Mouse (Mus musculus) hindbrain, embryonic 13.5 days (tissue): Measurements from ENCODE around the gene Nrxn3. TPM values are rescaled to one million over a fixed set of nuclear protein-coding genes. Genes with fewer than 3 reads are reported as not detected.

Source experiments
- ATAC-seq: fragments of 200-750 bp; cut with Nextera tagmentation; 2 replicates; pipeline ENCODE4 v1.8.0; 2017; ENCODE audit warnings: moderate TSS enrichment; ENCODE audit not compliant: low FRiP score
- H3K27ac ChIP-seq: fragments of 300-500 bp; sonication (generic); 2 replicates; pipeline ENCODE4 v1.5.1; 2015; ENCODE audit warnings: inconsistent platforms, mild to moderate bottlenecking, moderate library complexity
- H3K27me3 ChIP-seq: fragments of 300-500 bp; sonication (generic); 2 replicates; pipeline ENCODE4 v1.6.1; 2015; ENCODE audit warnings: mild to moderate bottlenecking, inconsistent platforms
- H3K36me3 ChIP-seq: fragments of 300-500 bp; sonication (generic); 2 replicates; pipeline ENCODE4 v1.6.1; 2015; ENCODE audit warnings: mild to moderate bottlenecking, inconsistent platforms
- H3K4me1 ChIP-seq: fragments of 300-500 bp; sonication (generic); replicated peaks from 2 replicates; pipeline ENCODE4 v1.6.1; 2015; ENCODE audit warnings: inconsistent platforms
- H3K4me2 ChIP-seq: fragments of 300-500 bp; sonication (generic); 2 replicates; pipeline ENCODE4 v1.6.1; 2015; ENCODE audit warnings: inconsistent platforms, mild to moderate bottlenecking, moderate library complexity
- H3K4me3 ChIP-seq: fragments of 300-500 bp; sonication (generic); 2 replicates; pipeline ENCODE4 v1.5.1; 2015; ENCODE audit warnings: mild to moderate bottlenecking, inconsistent platforms
- H3K9ac ChIP-seq: fragments of 300-500 bp; sonication (generic); 2 replicates; pipeline ENCODE4 v1.6.1; 2015; ENCODE audit warnings: mild to moderate bottlenecking, inconsistent platforms
- H3K9me3 ChIP-seq: fragments of 300-500 bp; sonication (generic); 2 replicates; pipeline ENCODE4 v1.6.1; 2016; ENCODE audit warnings: inconsistent platforms
- WGBS: fragments of 180-500 bp; shearing (Covaris S2); methylation state at CpG from one replicate; pipeline ENCODE4 v1.1.7; 2015; 5-methylcytosine and 5-hydroxymethylcytosine counted together
- polyA plus RNA-seq: library from polyadenylated mRNA; unstranded; fragments of >200 nt; fragmentation: Nextera tagmentation; extraction: Ambion mirVana; gene quantifications from 2 replicates; pipeline ENCODE4 v1.2.1, GENCODE M21; 2015

Gene Nrxn3
- polyA plus RNA-seq, 1 experiment from 2014 or later, result 92.1 TPM

- H3K9ac ChIP-seq, result no peak overlapping the region
- no peak overlapping the region for H3K27ac ChIP-seq
- no peak overlapping the region for H3K4me2 ChIP-seq
- H3K4me3 ChIP-seq, result no peak overlapping the region
- H3K27me3 ChIP-seq, result no peaks in the 10 kb centered on the region
- WGBS, result 0% methylated on average over 2 of the region's 2 CpGs
- ATAC-seq, result peak; percentile 28; the same call in 1 of the 2 replicates
- H3K9me3 ChIP-seq, result no peaks in the 10 kb centered on the region
- no peaks in the 10 kb centered on the region for H3K36me3 ChIP-seq
- 0 out of 2 replicates have a peak, but pooled peaks cover 2% of the 10 kb centered on the region for H3K4me1 ChIP-seq
Observed at GRCm38 (mm10) chr12:88992141-88992540, 269.5 kb downstream of the Nrxn3 start.

- Histone ChIP-seq H3K9me3 (no peaks in the 10 kb centered on the region), H3K4me1 (no peaks in the 10 kb centered on the region), H3K27ac (no peak overlapping the region), H3K9ac (no peak overlapping the region), H3K4me3 (no peak overlapping the region), H3K27me3 (no peaks in the 10 kb centered on the region), H3K36me3 (no peaks in the 10 kb centered on the region), H3K4me2 (no peak overlapping the region)
- WGBS, result 93% methylated on average over 4 of the region's 4 CpGs
- ATAC-seq, result no peak
Observed at GRCm38 (mm10) chr12:88993788-88994187, 271.1 kb downstream of the Nrxn3 start.

GRCm38 (mm10) chr12:89016436-89016835 is 293.8 kb downstream of the Nrxn3 start:
- no peak for ATAC-seq
- Histone ChIP-seq H3K27me3 (no peaks in the 10 kb centered on the region), H3K9ac (no peak overlapping the region), H3K36me3 (no peaks in the 10 kb centered on the region), H3K4me3 (no peak overlapping the region), H3K4me1 (peaks cover 8% of the 10 kb centered on the region), H3K4me2 (no peak overlapping the region), H3K27ac (no peak overlapping the region), H3K9me3 (no peaks in the 10 kb centered on the region)
- 78% methylated on average over 1 of the region's 1 CpGs for WGBS

GRCm38 (mm10) chr12:89025180-89025579 is 302.5 kb downstream of the Nrxn3 start:
- no peak overlapping the region for H3K4me3 ChIP-seq
- H3K9me3 ChIP-seq, result no peaks in the 10 kb centered on the region
- H3K36me3 ChIP-seq, result no peaks in the 10 kb centered on the region
- WGBS, result 98% methylated on average over 1 of the region's 1 CpGs
- no peaks in the 10 kb centered on the region for H3K27me3 ChIP-seq
- peaks cover 8% of the 10 kb centered on the region for H3K4me1 ChIP-seq
- no peak overlapping the region for H3K27ac ChIP-seq
- no peak for ATAC-seq
- no peak overlapping the region for H3K4me2 ChIP-seq
- no peak overlapping the region for H3K9ac ChIP-seq

- H3K27me3 ChIP-seq, result no peaks in the 10 kb centered on the region
- no peaks in the 10 kb centered on the region for H3K9me3 ChIP-seq
- H3K4me1 ChIP-seq, result peaks cover 10% of the 10 kb centered on the region
- H3K4me2 ChIP-seq, result no peak overlapping the region
- H3K4me3 ChIP-seq, result no peak overlapping the region
- H3K9ac ChIP-seq, result no peak overlapping the region
- peak overlapping the region; percentile 80 for H3K27ac ChIP-seq
- peak; percentile 61 for ATAC-seq
- 38% methylated on average over 4 of the region's 4 CpGs for WGBS
- no peaks in the 10 kb centered on the region for H3K36me3 ChIP-seq
Observed at GRCm38 (mm10) chr12:89035984-89036618, 313.4 kb downstream of the Nrxn3 start.

- no peak overlapping the region for H3K27ac ChIP-seq
- H3K4me2 ChIP-seq, result no peak overlapping the region
- no peaks in the 10 kb centered on the region for H3K9me3 ChIP-seq
- no peak overlapping the region for H3K4me3 ChIP-seq
- H3K9ac ChIP-seq, result no peak overlapping the region
- H3K4me1 ChIP-seq, result peaks cover 17% of the 10 kb centered on the region
- ATAC-seq, result no peak
- H3K27me3 ChIP-seq, result no peaks in the 10 kb centered on the region
- no peaks in the 10 kb centered on the region for H3K36me3 ChIP-seq
Observed at GRCm38 (mm10) chr12:89040151-89040550, 317.5 kb downstream of the Nrxn3 start.

GRCm38 (mm10) chr12:89041429-89042107 is 318.9 kb downstream of the Nrxn3 start:
- peak; percentile 74 for ATAC-seq
- H3K4me3 ChIP-seq, result no peak overlapping the region
- H3K9me3 ChIP-seq, result no peaks in the 10 kb centered on the region
- H3K36me3 ChIP-seq, result no peaks in the 10 kb centered on the region
- 36% methylated on average over 2 of the region's 2 CpGs for WGBS
- H3K4me2 ChIP-seq, result no peak overlapping the region
- peak overlapping the region; percentile 66; the same call in 1 of the 2 replicates for H3K27ac ChIP-seq
- H3K9ac ChIP-seq, result no peak overlapping the region
- H3K27me3 ChIP-seq, result no peaks in the 10 kb centered on the region
- H3K4me1 ChIP-seq, result peaks cover 7% of the 10 kb centered on the region

- WGBS, result 16% methylated on average over 3 of the region's 3 CpGs
- peaks cover 5% of the 10 kb centered on the region; the same call in 1 of the 2 replicates for H3K4me1 ChIP-seq
- H3K9ac ChIP-seq, result no peak overlapping the region
- H3K27ac ChIP-seq, result peak overlapping the region; percentile 75
- H3K27me3 ChIP-seq, result no peaks in the 10 kb centered on the region
- ATAC-seq, result peak; percentile 84
- H3K4me2 ChIP-seq, result no peak overlapping the region
- no peak overlapping the region for H3K4me3 ChIP-seq
- H3K9me3 ChIP-seq, result no peaks in the 10 kb centered on the region
- no peaks in the 10 kb centered on the region for H3K36me3 ChIP-seq
Observed at GRCm38 (mm10) chr12:89049279-89049678, 326.6 kb downstream of the Nrxn3 start.

- no peak overlapping the region for H3K4me3 ChIP-seq
- peak overlapping the region; percentile 75 for H3K27ac ChIP-seq
- ATAC-seq, result no peak
- no peak overlapping the region for H3K4me2 ChIP-seq
- H3K9me3 ChIP-seq, result no peaks in the 10 kb centered on the region
- no peaks in the 10 kb centered on the region for H3K36me3 ChIP-seq
- no peaks in the 10 kb centered on the region for H3K27me3 ChIP-seq
- peaks cover 5% of the 10 kb centered on the region; the same call in 1 of the 2 replicates for H3K4me1 ChIP-seq
- H3K9ac ChIP-seq, result no peak overlapping the region
Observed at GRCm38 (mm10) chr12:89049686-89050085, 327.0 kb downstream of the Nrxn3 start.

- no peak for ATAC-seq
- H3K4me1 ChIP-seq, result peaks cover 16% of the 10 kb centered on the region
- no peak overlapping the region for H3K4me3 ChIP-seq
- no peaks in the 10 kb centered on the region for H3K36me3 ChIP-seq
- H3K27me3 ChIP-seq, result no peaks in the 10 kb centered on the region
- no peak overlapping the region for H3K4me2 ChIP-seq
- H3K9me3 ChIP-seq, result no peaks in the 10 kb centered on the region
- no peak overlapping the region for H3K9ac ChIP-seq
- H3K27ac ChIP-seq, result no peak overlapping the region
Observed at GRCm38 (mm10) chr12:89072436-89072835, 349.8 kb downstream of the Nrxn3 start.

- H3K9ac ChIP-seq, result no peak overlapping the region
- H3K4me2 ChIP-seq, result no peak overlapping the region
- H3K27me3 ChIP-seq, result no peaks in the 10 kb centered on the region
- no peaks in the 10 kb centered on the region for H3K9me3 ChIP-seq
- H3K36me3 ChIP-seq, result no peaks in the 10 kb centered on the region
- WGBS, result 74% methylated on average over 5 of the region's 5 CpGs
- peaks cover 16% of the 10 kb centered on the region for H3K4me1 ChIP-seq
- no peak overlapping the region for H3K4me3 ChIP-seq
- H3K27ac ChIP-seq, result no peak overlapping the region
- no peak for ATAC-seq
Observed at GRCm38 (mm10) chr12:89073167-89073743, 350.6 kb downstream of the Nrxn3 start.

GRCm38 (mm10) chr12:89074551-89075295 is 352.0 kb downstream of the Nrxn3 start:
- 43% methylated on average over 10 of the region's 10 CpGs for WGBS
- peaks cover 16% of the 10 kb centered on the region for H3K4me1 ChIP-seq
- H3K9me3 ChIP-seq, result no peaks in the 10 kb centered on the region
- H3K4me2 ChIP-seq, result no peak overlapping the region
- H3K9ac ChIP-seq, result no peak overlapping the region
- H3K27me3 ChIP-seq, result no peaks in the 10 kb centered on the region
- no peak; the same call in 1 of the 2 replicates for ATAC-seq
- H3K36me3 ChIP-seq, result no peaks in the 10 kb centered on the region
- no peak overlapping the region for H3K4me3 ChIP-seq
- H3K27ac ChIP-seq, result peak overlapping the region; percentile 61
